Mouse (Mus musculus) liver, adult 2 months (tissue): Measurements from ENCODE around the gene Zfp787. TPM values are rescaled to one million over a fixed set of nuclear protein-coding genes. Genes with fewer than 3 reads are reported as not detected.

Source experiments
- DNase-seq: peaks from one replicate; pipeline ENCODE4 v3.0.0-alpha.2; 2011; ENCODE audit warnings: low read depth, low spot score; ENCODE audit errors: extremely low read depth
- H3K27ac ChIP-seq: fragments of 200-500 bp; replicated peaks from 2 replicates; pipeline ENCODE4 v1.5.1; 2012; ENCODE audit warnings: low read depth, mild to moderate bottlenecking, control low read depth, inconsistent platforms, low read length; ENCODE audit not compliant: insufficient read depth
- H3K27me3 ChIP-seq: fragments of 200-500 bp; 2 replicates; pipeline ENCODE4 v1.6.1; 2012; ENCODE audit warnings: mild to moderate bottlenecking, moderate library complexity, low read length, inconsistent platforms; ENCODE audit not compliant: control insufficient read depth, insufficient read depth
- H3K36me3 ChIP-seq: fragments of 200-500 bp; 2 replicates; pipeline ENCODE4 v1.6.1; 2012; ENCODE audit warnings: low read length, inconsistent platforms; ENCODE audit not compliant: control insufficient read depth, insufficient read depth
- H3K4me1 ChIP-seq: fragments of 200-500 bp; 2 replicates; pipeline ENCODE4 v1.6.1; 2011; ENCODE audit warnings: low read length; ENCODE audit not compliant: control insufficient read depth, insufficient read depth
- H3K4me3 ChIP-seq: fragments of 200-500 bp; 2 replicates; pipeline ENCODE4 v1.5.1; 2011; ENCODE audit warnings: low read depth, mild to moderate bottlenecking, control low read depth, low read length, moderate library complexity; ENCODE audit not compliant: insufficient read depth
- H3K79me2 ChIP-seq: fragments of 200-500 bp; 2 replicates; pipeline ENCODE4 v1.6.1; 2012; ENCODE audit warnings: inconsistent platforms, mild to moderate bottlenecking, low read length, moderate library complexity; ENCODE audit not compliant: control insufficient read depth, insufficient read depth
- H3K9ac ChIP-seq: fragments of 200-500 bp; 2 replicates; pipeline ENCODE4 v1.6.1; 2012; ENCODE audit warnings: low read depth, mild to moderate bottlenecking, control low read depth, inconsistent platforms, low read length
- CTCF ChIP-seq: fragments of 200-500 bp; IDR thresholded peaks from 2 replicates; pipeline ENCODE4 v1.5.1; 2011; ENCODE audit warnings: low read depth, low read length, control low read depth
- POLR2A ChIP-seq: fragments of 200-500 bp; IDR thresholded peaks from 2 replicates; pipeline ENCODE4 v1.6.1; 2011; ENCODE audit warnings: low read length, control low read depth; ENCODE audit not compliant: insufficient read depth; ENCODE audit errors: extremely low read depth
- WGBS: fragments of 180-500 bp; shearing (Covaris S2); methylation state at CpG from one replicate; pipeline ENCODE4 v1.1.7; 2018; 5-methylcytosine and 5-hydroxymethylcytosine counted together
- polyA plus RNA-seq: library from polyadenylated mRNA; depleted of rRNA; stranded (reverse); fragments of >200 nt; gene quantifications from 2 replicates; pipeline ENCODE4 v1.2.3, GENCODE M21; 2012; rRNA removed
- total RNA-seq: library from RNA; depleted of rRNA; stranded (reverse); fragments of >200 nt; gene quantifications from 2 replicates; pipeline ENCODE4 v1.2.3, GENCODE M21; 2014; rRNA removed

The Zfp787 gene
- total RNA-seq: 33.7 and 36.8 TPM in 2 replicates
- 46.0 and 51.7 TPM in 2 replicates for polyA plus RNA-seq

DNA sequence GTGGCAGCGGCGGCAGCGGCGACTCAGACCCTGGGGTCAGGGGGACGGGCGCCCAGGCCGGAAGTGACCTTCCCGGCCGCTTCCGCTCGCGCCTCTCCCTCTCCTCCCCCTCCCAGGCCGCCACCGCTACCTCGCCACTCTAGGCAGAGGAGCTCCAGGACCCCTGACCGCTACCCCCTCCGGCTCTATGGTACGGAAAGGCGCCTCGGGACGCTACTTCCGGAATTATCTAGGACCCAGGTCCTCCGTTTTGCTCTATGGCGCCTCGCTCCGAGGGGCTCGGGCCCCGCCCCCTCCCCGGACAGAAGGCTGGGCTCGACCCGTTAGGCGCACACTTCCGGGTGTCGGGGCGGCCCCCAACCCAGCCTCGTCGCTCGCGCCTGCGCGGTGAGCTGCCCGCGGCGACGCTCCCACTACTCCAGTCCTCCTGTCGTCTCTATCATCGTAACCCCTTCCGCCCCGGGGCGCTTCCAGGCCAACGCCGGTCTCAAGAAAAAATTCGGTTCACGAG, at the start of gene Zfp787:
TSS of gene Zfp787 (minus strand) at position 97 of the 511 bp plus-strand sequence.
- peaks cover 38% of the 10 kb centered on the region for H3K79me2 ChIP-seq
- under 1% methylated on average over 52 of the region's 54 CpGs for WGBS
- no peaks in the 10 kb centered on the region for H3K36me3 ChIP-seq
- peak within 1 kb of the TSS; percentile 100 for H3K27ac ChIP-seq
- DNase-seq: peak; percentile 86
- peaks cover 43% of the 10 kb centered on the region for H3K4me1 ChIP-seq
- TF ChIP-seq POLR2A (0 out of 2 replicates have a peak, but pooled peaks have one; percentile 15), CTCF (no peak)
- peak within 1 kb of the TSS; percentile 99 for H3K9ac ChIP-seq
- peak within 1 kb of the TSS; percentile 98 for H3K4me3 ChIP-seq
- no peaks in the 10 kb centered on the region for H3K27me3 ChIP-seq

DNA sequence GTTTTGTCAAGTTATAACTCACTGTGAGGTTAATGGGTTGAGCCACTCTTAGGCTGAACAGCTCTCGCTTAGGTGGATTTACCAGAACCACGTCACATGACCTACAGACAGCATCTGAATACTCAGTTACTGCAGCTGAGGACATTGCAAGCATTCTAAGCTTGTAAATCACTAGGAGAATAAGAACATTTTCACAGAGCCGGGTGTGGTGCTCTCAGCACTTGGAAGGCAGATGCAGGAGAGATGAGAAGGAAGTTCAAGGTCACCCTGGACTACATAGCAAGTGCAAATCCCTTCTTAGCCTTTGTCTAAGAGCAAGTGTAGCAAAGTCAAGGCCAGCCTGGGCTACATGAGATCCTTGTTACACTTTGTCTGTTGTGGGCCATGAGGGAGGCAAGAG, 48.4 kb upstream of the Zfp787 start:
- Histone ChIP-seq H3K4me3 (no peak overlapping the region), H3K27me3 (no peaks in the 10 kb centered on the region), H3K27ac (no peak overlapping the region), H3K79me2 (no peaks in the 10 kb centered on the region), H3K36me3 (no peaks in the 10 kb centered on the region), H3K9ac (no peak overlapping the region), H3K4me1 (no peaks in the 10 kb centered on the region)
- DNase-seq: no peak
- no peak for TF ChIP-seq POLR2A
- TF ChIP-seq CTCF: no peak
- 82% methylated on average over 3 of the region's 3 CpGs for WGBS

DNA sequence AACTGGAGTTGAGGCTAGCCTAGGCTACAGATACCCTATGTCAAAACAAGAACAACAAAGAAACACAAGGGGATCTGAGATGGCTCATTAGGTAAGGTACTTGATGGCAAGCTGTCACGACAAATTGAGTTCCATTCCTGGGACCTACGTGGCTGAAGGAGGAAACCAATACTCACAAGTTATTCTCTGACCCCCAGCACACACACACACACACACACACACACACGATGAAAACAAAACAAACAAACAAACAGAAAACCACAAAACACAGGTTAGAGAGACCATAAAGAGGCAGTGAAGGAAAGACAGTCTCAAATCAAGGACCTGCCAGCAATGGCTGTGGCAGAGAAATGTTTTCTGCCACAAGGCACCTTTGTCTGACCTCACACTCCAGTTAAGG, 41.0 kb upstream of the Zfp787 start, which contains the start of gene Galp:
TSS of gene Galp (plus strand) at position 301 of the 400 bp plus-strand sequence.
- TF ChIP-seq CTCF (no peak), POLR2A (no peak)
- no peaks in the 10 kb centered on the region; the same call in 1 of the 2 replicates for H3K4me1 ChIP-seq
- no peak within 1 kb of the TSS for H3K27ac ChIP-seq
- H3K79me2 ChIP-seq: no peaks in the 10 kb centered on the region
- H3K27me3 ChIP-seq: no peaks in the 10 kb centered on the region; the same call in 1 of the 2 replicates
- no peaks in the 10 kb centered on the region for H3K36me3 ChIP-seq
- no peak within 1 kb of the TSS for H3K9ac ChIP-seq
- WGBS: 51% methylated on average over 3 of the region's 3 CpGs
- no peak within 1 kb of the TSS for H3K4me3 ChIP-seq
- DNase-seq: no peak

DNA sequence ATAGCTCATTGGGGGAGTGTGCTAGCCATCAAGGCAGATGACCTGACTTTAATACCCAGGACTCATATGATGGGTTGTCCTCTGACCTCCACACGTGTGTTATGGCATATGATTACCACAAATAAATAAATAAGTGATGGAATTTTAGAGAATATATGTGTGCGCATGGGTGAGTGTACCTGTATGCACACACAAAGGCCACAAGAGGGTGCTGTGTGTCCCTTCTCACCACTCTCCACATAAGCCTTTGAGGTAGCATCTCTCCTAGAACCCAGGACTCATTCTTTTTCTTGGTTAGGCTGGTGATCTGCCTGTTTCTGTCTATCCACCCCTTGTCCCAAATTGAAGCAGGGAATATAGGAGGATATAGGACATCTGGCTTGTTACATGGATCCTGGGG, 40.0 kb upstream of the Zfp787 start:
- Histone ChIP-seq H3K4me1 (no peaks in the 10 kb centered on the region; the same call in 1 of the 2 replicates), H3K36me3 (no peaks in the 10 kb centered on the region), H3K79me2 (no peaks in the 10 kb centered on the region), H3K27ac (no peak overlapping the region), H3K27me3 (no peaks in the 10 kb centered on the region; the same call in 1 of the 2 replicates), H3K4me3 (no peak overlapping the region), H3K9ac (no peak overlapping the region)
- TF ChIP-seq POLR2A (no peak), CTCF (peak; percentile 60; the same call in 1 of the 2 replicates)
- WGBS: 50% methylated on average over 2 of the region's 2 CpGs
- no peak for DNase-seq

DNA sequence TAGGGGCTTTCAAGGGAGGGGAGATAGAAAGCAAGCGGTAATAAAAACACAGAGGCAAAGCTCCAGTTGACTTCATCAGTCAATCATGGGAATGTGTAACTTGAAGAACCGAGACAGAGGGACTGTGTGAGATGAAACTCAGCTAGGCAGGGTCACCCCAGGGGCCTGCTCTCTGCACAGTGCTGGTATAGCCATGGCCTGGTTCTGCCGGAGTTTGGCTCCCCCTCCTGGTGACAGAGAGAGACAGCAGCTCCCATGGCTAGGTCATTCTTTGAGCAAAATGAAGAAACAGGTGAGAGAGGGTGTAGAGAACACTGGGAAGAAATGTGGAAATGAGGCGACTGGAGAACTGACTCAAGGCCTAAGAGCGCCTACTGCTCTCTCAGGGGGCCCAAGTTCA, 38.3 kb upstream of the Zfp787 start:
- no peaks in the 10 kb centered on the region; the same call in 1 of the 2 replicates for H3K27me3 ChIP-seq
- no peaks in the 10 kb centered on the region for H3K79me2 ChIP-seq
- 23% methylated on average over 5 of the region's 5 CpGs for WGBS
- H3K36me3 ChIP-seq: no peaks in the 10 kb centered on the region; the same call in 1 of the 2 replicates
- peak; percentile 97 for TF ChIP-seq CTCF
- no peak for TF ChIP-seq POLR2A
- no peak overlapping the region for H3K9ac ChIP-seq
- no peak for DNase-seq
- no peak overlapping the region for H3K27ac ChIP-seq
- H3K4me1 ChIP-seq: no peaks in the 10 kb centered on the region; the same call in 1 of the 2 replicates
- H3K4me3 ChIP-seq: no peak overlapping the region

DNA sequence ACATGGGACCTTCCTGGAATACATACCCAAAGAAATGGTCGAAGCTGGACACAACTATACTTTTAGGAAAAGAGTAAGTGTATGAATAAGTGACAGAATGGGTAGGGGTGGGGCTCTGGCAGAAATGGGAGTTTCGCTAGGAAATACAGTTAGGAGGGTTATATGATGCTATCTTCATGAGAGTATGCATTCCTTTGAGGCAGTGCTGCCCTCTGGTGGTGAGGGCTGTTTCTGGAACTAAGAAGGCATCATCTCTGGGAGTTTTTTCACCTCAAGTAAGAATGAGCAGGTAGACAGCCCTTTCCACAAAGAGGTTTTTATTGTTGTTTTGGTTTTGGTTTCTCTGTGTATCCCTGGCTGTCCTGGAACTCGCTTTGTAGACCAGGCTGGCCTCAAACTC, 35.6 kb upstream of the Zfp787 start:
- 32% methylated on average over 3 of the region's 3 CpGs for WGBS
- Histone ChIP-seq H3K79me2 (no peaks in the 10 kb centered on the region), H3K4me1 (no peaks in the 10 kb centered on the region), H3K36me3 (peaks cover 4% of the 10 kb centered on the region; the same call in 1 of the 2 replicates), H3K9ac (no peak overlapping the region), H3K27ac (no peak overlapping the region), H3K27me3 (no peaks in the 10 kb centered on the region), H3K4me3 (no peak overlapping the region)
- TF ChIP-seq POLR2A: no peak
- TF ChIP-seq CTCF: peak; percentile 65
- DNase-seq: peak; percentile 64
